Mouse (Mus musculus) C2C12 (cell line): Measurements from ENCODE around the gene Asxl1.

Experiments used
- CEBPB ChIP-seq: IDR thresholded peaks from one replicate; pipeline ENCODE4 v1.6.1; 2011; ENCODE audit warnings: low read depth, mild to moderate bottlenecking, control low read depth, moderate library complexity
- CTCF ChIP-seq: IDR thresholded peaks from one replicate; pipeline ENCODE4 v1.5.1; 2011; ENCODE audit not compliant: control insufficient read depth, insufficient read depth, insufficient read length
- FOSL1 ChIP-seq: IDR thresholded peaks from one replicate; pipeline ENCODE4 v1.8.0; 2011; ENCODE audit warnings: mild to moderate bottlenecking, low read length; ENCODE audit not compliant: poor library complexity, insufficient read depth, severe bottlenecking
- MAX ChIP-seq: IDR thresholded peaks from one replicate; pipeline ENCODE4 v1.6.1; 2011; ENCODE audit warnings: mild to moderate bottlenecking, control low read depth
- MYOD1 ChIP-seq: IDR thresholded peaks from one replicate; pipeline ENCODE4 v1.6.1; 2011; ENCODE audit warnings: low read depth; ENCODE audit not compliant: control insufficient read depth, insufficient read length
- MYOG ChIP-seq: IDR thresholded peaks from one replicate; pipeline ENCODE4 v1.6.1; 2011; ENCODE audit not compliant: control insufficient read depth, insufficient read length; ENCODE audit errors: extremely low read depth
- USF1 ChIP-seq: IDR thresholded peaks from one replicate; pipeline ENCODE4 v1.6.1; 2011; ENCODE audit warnings: low read depth, mild to moderate bottlenecking, control low read depth, moderate library complexity

DNA sequence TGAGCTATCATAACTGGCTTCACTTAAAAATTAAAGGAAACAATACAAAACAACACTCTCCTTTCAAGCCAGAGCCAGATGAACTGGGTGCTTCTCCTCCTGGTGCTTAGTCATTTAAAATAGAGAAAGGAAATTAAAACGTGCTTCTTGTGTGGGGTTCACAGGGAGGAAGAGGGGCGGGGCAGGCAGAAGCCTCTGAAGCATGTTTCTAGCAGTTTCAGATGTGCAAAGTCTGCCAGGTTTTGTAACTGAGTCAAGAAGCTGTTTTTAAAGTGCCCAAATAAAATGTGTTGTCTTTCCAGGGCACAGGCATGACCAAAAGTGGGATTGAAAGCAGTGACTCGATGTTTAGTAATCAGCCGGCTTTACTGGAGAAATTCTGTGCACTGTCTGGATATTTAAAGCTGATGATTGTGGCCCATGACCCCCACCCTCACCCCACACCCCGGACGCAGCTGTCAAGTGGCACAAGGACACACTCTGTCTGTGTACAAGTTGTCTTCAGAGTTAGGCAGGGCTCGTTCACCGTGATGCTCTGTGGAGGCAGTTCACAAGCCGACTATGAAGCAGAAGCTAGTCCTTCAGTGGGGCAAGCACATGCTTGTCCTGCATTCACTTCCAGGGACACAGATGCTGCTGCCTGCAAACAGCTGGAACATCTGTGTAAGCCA lies 19.8 kb upstream of the Asxl1 start:
- TF ChIP-seq CTCF (no peak), CEBPB (no peak), MYOG (no peak), USF1 (no peak), MAX (no peak), MYOD1 (no peak), FOSL1 (no peak)
